Mouse (Mus musculus) lung, postnatal 14 days (tissue): ENCODE data around the gene Mthfd1l.
"Not testable (repeated sequence)": the region's sequence is repeated elsewhere in the genome, so short reads cannot be mapped to it uniquely, and the experiment has no call there.

Source experiments
- DNase-seq: peaks from one replicate; pipeline ENCODE4 v3.0.0; 2021

Gene Mthfd1l

GRCm38 (mm10) chr10:4047666-4048065, 74.7 kb downstream of the Mthfd1l start:
- no peak for DNase-seq

- DNase-seq = no peak
Measured at GRCm38 (mm10) chr10:4050236-4050635, 77.3 kb downstream of the Mthfd1l start.

- DNase-seq = no peak
Measured at GRCm38 (mm10) chr10:4052711-4053110, 79.8 kb downstream of the Mthfd1l start.

GRCm38 (mm10) chr10:4053278-4054061, 80.6 kb downstream of the Mthfd1l start:
- no peak for DNase-seq

- DNase-seq = no peak
Measured at GRCm38 (mm10) chr10:4054589-4054988, 81.7 kb downstream of the Mthfd1l start.

- no peak for DNase-seq
Measured at GRCm38 (mm10) chr10:4057397-4057796, 84.5 kb downstream of the Mthfd1l start.

- DNase-seq = no peak
Measured at GRCm38 (mm10) chr10:4057832-4058231, 84.9 kb downstream of the Mthfd1l start.

GRCm38 (mm10) chr10:4061071-4061987, 88.4 kb downstream of the Mthfd1l start:
- no peak for DNase-seq

GRCm38 (mm10) chr10:4063537-4063936, 90.6 kb downstream of the Mthfd1l start:
- no peak for DNase-seq

- peak; percentile 55 for DNase-seq
Measured at GRCm38 (mm10) chr10:4065295-4066084, 92.6 kb downstream of the Mthfd1l start.

- DNase-seq = no peak
Measured at GRCm38 (mm10) chr10:4069258-4069826, 96.4 kb downstream of the Mthfd1l start.

GRCm38 (mm10) chr10:4070061-4070460, 97.1 kb downstream of the Mthfd1l start:
- DNase-seq = no peak

GRCm38 (mm10) chr10:4071069-4071844, 98.3 kb downstream of the Mthfd1l start:
- DNase-seq = no peak

- DNase-seq = no peak
Measured at GRCm38 (mm10) chr10:4071845-4072345, 99.0 kb downstream of the Mthfd1l start.

- DNase-seq = not testable (repeated sequence)
Measured at GRCm38 (mm10) chr10:4072491-4072890, 99.6 kb downstream of the Mthfd1l start.

- DNase-seq = no peak
Measured at GRCm38 (mm10) chr10:4078220-4078840, 105.4 kb downstream of the Mthfd1l start.

- DNase-seq = peak; percentile 17
Measured at GRCm38 (mm10) chr10:4078979-4079630, 106.2 kb downstream of the Mthfd1l start.

- peak; percentile 80 for DNase-seq
Measured at GRCm38 (mm10) chr10:4079643-4080244, 106.8 kb downstream of the Mthfd1l start.

GRCm38 (mm10) chr10:4083609-4084008, 110.7 kb downstream of the Mthfd1l start:
- DNase-seq = no peak

GRCm38 (mm10) chr10:4084907-4085306, 112.0 kb downstream of the Mthfd1l start:
- no peak for DNase-seq
